Mouse (Mus musculus) liver, adult 2 months (tissue): Measurements from ENCODE around the gene Ankrd39. TPM values are rescaled to one million over a fixed set of nuclear protein-coding genes. Genes with fewer than 3 reads are reported as not detected.

Experiments used
- DNase-seq: peaks from one replicate; pipeline ENCODE4 v3.0.0-alpha.2; 2011; ENCODE audit warnings: low read depth, low spot score; ENCODE audit errors: extremely low read depth
- H3K27ac ChIP-seq: fragments of 200-500 bp; replicated peaks from 2 replicates; pipeline ENCODE4 v1.5.1; 2012; ENCODE audit warnings: low read depth, mild to moderate bottlenecking, control low read depth, inconsistent platforms, low read length; ENCODE audit not compliant: insufficient read depth
- H3K27me3 ChIP-seq: fragments of 200-500 bp; 2 replicates; pipeline ENCODE4 v1.6.1; 2012; ENCODE audit warnings: mild to moderate bottlenecking, moderate library complexity, low read length, inconsistent platforms; ENCODE audit not compliant: control insufficient read depth, insufficient read depth
- H3K36me3 ChIP-seq: fragments of 200-500 bp; 2 replicates; pipeline ENCODE4 v1.6.1; 2012; ENCODE audit warnings: low read length, inconsistent platforms; ENCODE audit not compliant: control insufficient read depth, insufficient read depth
- H3K4me1 ChIP-seq: fragments of 200-500 bp; 2 replicates; pipeline ENCODE4 v1.6.1; 2011; ENCODE audit warnings: low read length; ENCODE audit not compliant: control insufficient read depth, insufficient read depth
- H3K4me3 ChIP-seq: fragments of 200-500 bp; 2 replicates; pipeline ENCODE4 v1.5.1; 2011; ENCODE audit warnings: low read depth, mild to moderate bottlenecking, control low read depth, low read length, moderate library complexity; ENCODE audit not compliant: insufficient read depth
- H3K79me2 ChIP-seq: fragments of 200-500 bp; 2 replicates; pipeline ENCODE4 v1.6.1; 2012; ENCODE audit warnings: inconsistent platforms, mild to moderate bottlenecking, low read length, moderate library complexity; ENCODE audit not compliant: control insufficient read depth, insufficient read depth
- H3K9ac ChIP-seq: fragments of 200-500 bp; 2 replicates; pipeline ENCODE4 v1.6.1; 2012; ENCODE audit warnings: low read depth, mild to moderate bottlenecking, control low read depth, inconsistent platforms, low read length
- CTCF ChIP-seq: fragments of 200-500 bp; IDR thresholded peaks from 2 replicates; pipeline ENCODE4 v1.5.1; 2011; ENCODE audit warnings: low read depth, low read length, control low read depth
- POLR2A ChIP-seq: fragments of 200-500 bp; IDR thresholded peaks from 2 replicates; pipeline ENCODE4 v1.6.1; 2011; ENCODE audit warnings: low read length, control low read depth; ENCODE audit not compliant: insufficient read depth; ENCODE audit errors: extremely low read depth
- WGBS: fragments of 180-500 bp; shearing (Covaris S2); methylation state at CpG from one replicate; pipeline ENCODE4 v1.1.7; 2018; 5-methylcytosine and 5-hydroxymethylcytosine counted together
- polyA plus RNA-seq: library from polyadenylated mRNA; depleted of rRNA; stranded (reverse); fragments of >200 nt; gene quantifications from 2 replicates; pipeline ENCODE4 v1.2.3, GENCODE M21; 2012
- total RNA-seq: library from RNA; depleted of rRNA; stranded (reverse); fragments of >200 nt; gene quantifications from 2 replicates; pipeline ENCODE4 v1.2.3, GENCODE M21; 2014

The Ankrd39 gene
- total and polyA plus RNA-seq, 2 experiments = 2.6 to 9.4 TPM

DNA sequence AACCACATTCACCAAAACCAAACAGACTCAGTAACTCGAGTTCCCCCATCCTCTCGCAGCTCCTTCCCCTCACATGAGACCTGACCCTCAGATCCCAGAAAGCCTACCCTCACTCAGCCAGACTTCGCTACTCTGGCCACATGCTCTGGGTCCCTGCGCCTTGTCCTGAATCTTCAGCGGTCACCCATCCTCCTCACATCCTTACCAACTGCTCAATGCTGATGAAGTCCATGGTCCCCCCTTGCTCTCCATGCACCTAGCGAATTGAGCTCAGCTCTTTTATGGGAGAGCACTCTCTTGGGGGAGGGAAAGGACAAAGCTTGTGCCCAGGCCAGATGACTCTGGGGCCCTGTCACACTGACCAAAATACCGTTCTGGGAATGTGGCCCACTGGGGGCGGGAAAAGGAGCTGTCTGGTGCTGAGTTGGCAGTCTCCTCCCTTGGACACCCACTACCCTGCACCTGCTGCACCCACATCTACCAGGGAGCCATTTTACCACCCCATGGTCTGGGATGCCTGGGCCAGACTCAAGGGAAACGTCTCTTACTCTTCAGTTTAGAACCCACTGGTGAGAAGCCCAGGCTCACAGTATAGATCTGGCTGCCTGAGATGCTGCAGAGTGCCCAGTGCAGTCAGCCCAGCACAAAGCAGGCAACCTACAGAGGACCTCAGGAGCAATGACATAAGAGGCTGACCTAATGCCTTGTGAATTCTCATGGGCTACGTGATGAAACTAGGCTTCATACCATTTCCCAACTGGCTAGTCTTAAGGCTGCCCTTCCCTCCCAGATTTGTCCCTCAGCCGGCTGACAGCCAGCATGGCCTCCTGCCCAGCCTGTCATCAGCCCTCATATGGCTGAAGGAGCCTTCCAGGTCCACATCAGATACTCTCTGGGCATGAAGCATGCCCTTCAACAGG is 11.5 kb downstream of the Ankrd39 start:
- no peaks in the 10 kb centered on the region for H3K79me2 ChIP-seq
- peak overlapping the region; percentile 17; the same call in 1 of the 2 replicates for H3K27ac ChIP-seq
- H3K27me3 ChIP-seq = no peaks in the 10 kb centered on the region
- H3K4me3 ChIP-seq = no peak overlapping the region
- no peak for DNase-seq
- peaks cover 22% of the 10 kb centered on the region for H3K4me1 ChIP-seq
- TF ChIP-seq POLR2A (no peak), CTCF (no peak)
- H3K36me3 ChIP-seq = no peaks in the 10 kb centered on the region
- 68% methylated on average over 11 of the region's 11 CpGs for WGBS
- no peak overlapping the region for H3K9ac ChIP-seq

DNA sequence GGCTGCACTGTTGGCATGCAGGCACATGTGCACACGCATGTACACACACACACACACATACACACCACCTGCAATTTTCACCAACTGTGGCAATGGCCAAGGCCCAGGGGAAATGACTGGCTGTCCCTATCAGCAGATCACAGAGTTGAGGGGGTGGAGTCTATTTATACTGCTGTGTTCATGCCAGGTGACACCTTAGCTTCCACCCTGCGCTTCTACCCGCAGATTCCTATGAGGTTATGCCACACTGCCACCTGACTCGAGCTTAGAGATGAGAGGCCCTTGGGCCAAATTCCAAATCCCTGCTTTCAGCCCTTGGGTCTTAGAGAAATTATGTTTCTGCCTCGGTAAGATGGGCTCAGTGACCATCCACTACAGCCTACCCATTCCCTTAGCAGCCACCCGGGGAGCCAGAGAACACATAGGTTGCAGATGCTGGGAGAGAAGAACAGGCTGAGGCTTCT is 12.6 kb downstream of the Ankrd39 start:
- Histone ChIP-seq H3K9ac (no peak overlapping the region), H3K27me3 (no peaks in the 10 kb centered on the region), H3K27ac (no peak overlapping the region), H3K4me1 (peaks cover 19% of the 10 kb centered on the region), H3K79me2 (no peaks in the 10 kb centered on the region), H3K4me3 (no peak overlapping the region), H3K36me3 (no peaks in the 10 kb centered on the region)
- no peak for TF ChIP-seq POLR2A
- TF ChIP-seq CTCF = no peak
- 42% methylated on average over 6 of the region's 6 CpGs for WGBS
- DNase-seq = peak; percentile 19

DNA sequence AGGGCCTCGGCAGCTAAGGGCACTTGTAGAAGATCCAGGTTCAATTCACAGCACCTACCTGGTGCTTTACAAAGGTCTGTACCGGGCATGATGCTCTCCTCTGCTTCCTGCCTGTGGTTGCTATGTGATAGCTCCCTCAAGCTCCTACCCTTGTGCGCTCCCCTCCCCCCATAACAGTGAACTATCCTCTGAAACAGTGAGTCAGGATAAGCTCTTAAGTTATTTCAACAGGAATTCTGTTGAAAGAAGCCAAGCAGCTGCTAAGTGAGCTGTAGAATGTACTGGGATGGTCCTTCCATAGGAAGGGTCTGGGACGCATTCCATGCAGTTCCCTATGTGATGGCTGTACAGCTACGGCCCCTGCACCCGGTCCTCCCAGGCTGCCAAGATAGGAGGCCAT is 13.7 kb downstream of the Ankrd39 start:
- no peak for DNase-seq
- H3K36me3 ChIP-seq = no peaks in the 10 kb centered on the region
- no peak overlapping the region for H3K4me3 ChIP-seq
- H3K4me1 ChIP-seq = peaks cover 15% of the 10 kb centered on the region
- TF ChIP-seq POLR2A = no peak
- TF ChIP-seq CTCF = no peak
- no peaks in the 10 kb centered on the region for H3K27me3 ChIP-seq
- H3K27ac ChIP-seq = no peak overlapping the region
- H3K79me2 ChIP-seq = no peaks in the 10 kb centered on the region
- WGBS = 88% methylated on average over 6 of the region's 6 CpGs
- no peak overlapping the region for H3K9ac ChIP-seq

DNA sequence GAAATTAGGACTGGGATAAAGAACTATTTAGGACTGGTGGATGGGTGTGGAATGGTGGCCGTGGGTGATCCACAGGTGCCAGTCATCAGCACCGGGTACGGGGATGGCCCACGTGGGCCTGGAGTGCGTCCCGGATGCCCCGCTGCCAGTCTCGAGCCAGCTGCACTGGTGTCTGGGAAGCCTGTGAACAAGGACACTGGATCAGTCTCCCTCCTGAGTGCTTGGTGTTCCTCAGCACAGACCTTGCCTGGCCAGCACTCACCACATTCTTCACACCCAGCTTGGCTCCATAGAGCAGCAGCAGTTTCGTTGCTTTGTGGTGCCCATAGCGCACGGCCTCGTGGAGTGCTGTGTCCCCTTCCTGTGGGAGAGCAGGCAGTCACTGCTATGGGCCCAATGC is 15.8 kb downstream of the Ankrd39 start:
- Histone ChIP-seq H3K27ac (no peak overlapping the region), H3K79me2 (no peaks in the 10 kb centered on the region), H3K36me3 (no peaks in the 10 kb centered on the region), H3K4me1 (peaks cover 19% of the 10 kb centered on the region), H3K4me3 (no peak overlapping the region), H3K9ac (no peak overlapping the region), H3K27me3 (no peaks in the 10 kb centered on the region)
- DNase-seq = no peak
- TF ChIP-seq CTCF (no peak), POLR2A (no peak)
- 94% methylated on average over 12 of the region's 12 CpGs for WGBS

DNA sequence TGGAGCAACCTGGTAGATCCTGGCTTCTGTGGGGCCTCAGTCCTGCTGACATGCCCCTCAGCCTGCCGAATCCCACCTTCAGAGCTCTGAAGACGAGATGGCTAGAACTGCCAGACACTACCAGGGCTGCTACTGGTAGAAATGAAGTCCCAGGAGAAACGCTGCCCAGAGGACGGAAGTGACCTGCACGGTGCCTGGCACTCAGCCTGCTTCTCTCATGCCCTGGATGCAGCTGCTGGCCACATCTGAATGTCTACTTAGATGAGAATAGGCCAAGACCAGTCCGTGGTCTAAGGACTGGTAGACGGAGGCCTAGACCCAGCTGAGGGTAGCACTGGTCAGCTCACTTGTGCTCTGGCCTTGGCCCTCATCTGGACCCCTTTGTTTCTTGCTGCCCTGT is 16.3 kb downstream of the Ankrd39 start:
- no peaks in the 10 kb centered on the region for H3K79me2 ChIP-seq
- H3K4me1 ChIP-seq = peaks cover 15% of the 10 kb centered on the region
- DNase-seq = no peak
- no peak overlapping the region for H3K9ac ChIP-seq
- H3K27me3 ChIP-seq = no peaks in the 10 kb centered on the region
- H3K4me3 ChIP-seq = no peak overlapping the region
- WGBS = 94% methylated on average over 7 of the region's 7 CpGs
- no peak overlapping the region for H3K27ac ChIP-seq
- H3K36me3 ChIP-seq = no peaks in the 10 kb centered on the region
- TF ChIP-seq CTCF = no peak
- no peak for TF ChIP-seq POLR2A

DNA sequence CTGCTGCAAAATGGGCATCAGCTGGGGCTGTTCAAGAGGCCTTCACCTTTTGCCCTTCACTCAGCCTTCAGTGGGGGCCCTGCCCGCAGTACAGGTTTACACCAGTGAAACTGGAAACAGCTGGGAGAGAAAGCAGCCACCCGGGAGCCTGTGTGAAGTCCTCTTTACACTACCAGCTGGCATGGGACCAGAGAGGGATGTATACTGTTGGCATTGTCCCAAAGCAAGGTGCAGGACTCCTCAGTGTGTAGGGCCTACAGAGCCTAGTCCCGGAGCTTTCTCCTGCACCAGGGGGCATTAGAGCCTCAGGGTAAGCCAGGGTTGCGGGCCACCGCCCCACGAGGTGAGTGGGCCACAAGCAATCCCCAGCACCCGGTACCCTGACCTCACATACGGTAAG is 16.8 kb downstream of the Ankrd39 start:
- DNase-seq = no peak
- H3K79me2 ChIP-seq = no peaks in the 10 kb centered on the region
- TF ChIP-seq CTCF (no peak), POLR2A (no peak)
- no peaks in the 10 kb centered on the region for H3K36me3 ChIP-seq
- no peaks in the 10 kb centered on the region for H3K27me3 ChIP-seq
- H3K4me3 ChIP-seq = no peak overlapping the region
- no peak overlapping the region for H3K27ac ChIP-seq
- peaks cover 12% of the 10 kb centered on the region for H3K4me1 ChIP-seq
- H3K9ac ChIP-seq = no peak overlapping the region
- 84% methylated on average over 8 of the region's 8 CpGs for WGBS
